Mouse (Mus musculus) large intestine, adult 2 months (tissue): ENCODE results near the gene Fcgr1. TPM values are rescaled to one million over a fixed set of nuclear protein-coding genes. Genes with fewer than 3 reads are reported as not detected.
"Not testable (repeated sequence)": the region's sequence is repeated elsewhere in the genome, so short reads cannot be mapped to it uniquely, and the experiment has no call there.

Experiments used
- DNase-seq: peaks from one replicate; pipeline ENCODE4 v3.0.0-alpha.2; 2012; ENCODE audit warnings: low read depth, low spot score
- WGBS: fragments of 180-500 bp; shearing (Covaris S2); methylation state at CpG from one replicate; pipeline ENCODE4 v1.1.7; 2018; 5-methylcytosine and 5-hydroxymethylcytosine counted together
- polyA plus RNA-seq: library from polyadenylated mRNA; depleted of rRNA; stranded (reverse); fragments of >200 nt; gene quantifications from 2 replicates; pipeline ENCODE4 v1.2.3, GENCODE M21; 2012

The Fcgr1 gene
- polyA plus RNA-seq, 1 experiment, result 5.6 TPM

- WGBS, result 27% methylated on average over 5 of the region's 5 CpGs
- DNase-seq, result no peak
Measured at GRCm38 (mm10) chr3:96255926-96256593, 37.7 kb downstream of the Fcgr1 start.

- 85% methylated on average over 10 of the region's 10 CpGs for WGBS
- DNase-seq, result no peak
Measured at GRCm38 (mm10) chr3:96254683-96255355, 39.0 kb downstream of the Fcgr1 start.

- DNase-seq, result no peak
- WGBS, result 87% methylated on average over 3 of the region's 3 CpGs
Measured at GRCm38 (mm10) chr3:96251787-96252186, 42.0 kb downstream of the Fcgr1 start.

- DNase-seq, result no peak
- 53% methylated on average over 3 of the region's 3 CpGs for WGBS
Measured at GRCm38 (mm10) chr3:96250890-96251289, 42.9 kb downstream of the Fcgr1 start.

DNA sequence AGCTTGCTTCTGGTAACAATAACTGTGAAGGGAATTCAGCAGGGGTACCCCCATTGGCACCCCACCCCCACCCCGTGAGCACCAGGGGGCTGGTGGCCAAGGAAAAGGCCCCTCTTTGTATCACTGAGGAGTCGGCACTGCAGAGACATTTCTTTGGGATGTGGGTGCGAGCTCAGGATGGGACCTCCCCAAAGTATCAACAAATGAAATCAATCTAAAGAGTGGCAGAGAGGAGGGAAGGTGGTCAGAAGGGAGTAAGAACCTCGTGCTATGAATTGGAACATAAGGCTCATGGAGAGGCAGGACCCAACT, 44.8 kb downstream of the Fcgr1 start:
- 67% methylated on average over 4 of the region's 4 CpGs for WGBS
- DNase-seq, result no peak

GRCm38 (mm10) chr3:96248141-96249033, 45.4 kb downstream of the Fcgr1 start:
- WGBS, result 45% methylated on average over 6 of the region's 6 CpGs
- no peak for DNase-seq

DNA sequence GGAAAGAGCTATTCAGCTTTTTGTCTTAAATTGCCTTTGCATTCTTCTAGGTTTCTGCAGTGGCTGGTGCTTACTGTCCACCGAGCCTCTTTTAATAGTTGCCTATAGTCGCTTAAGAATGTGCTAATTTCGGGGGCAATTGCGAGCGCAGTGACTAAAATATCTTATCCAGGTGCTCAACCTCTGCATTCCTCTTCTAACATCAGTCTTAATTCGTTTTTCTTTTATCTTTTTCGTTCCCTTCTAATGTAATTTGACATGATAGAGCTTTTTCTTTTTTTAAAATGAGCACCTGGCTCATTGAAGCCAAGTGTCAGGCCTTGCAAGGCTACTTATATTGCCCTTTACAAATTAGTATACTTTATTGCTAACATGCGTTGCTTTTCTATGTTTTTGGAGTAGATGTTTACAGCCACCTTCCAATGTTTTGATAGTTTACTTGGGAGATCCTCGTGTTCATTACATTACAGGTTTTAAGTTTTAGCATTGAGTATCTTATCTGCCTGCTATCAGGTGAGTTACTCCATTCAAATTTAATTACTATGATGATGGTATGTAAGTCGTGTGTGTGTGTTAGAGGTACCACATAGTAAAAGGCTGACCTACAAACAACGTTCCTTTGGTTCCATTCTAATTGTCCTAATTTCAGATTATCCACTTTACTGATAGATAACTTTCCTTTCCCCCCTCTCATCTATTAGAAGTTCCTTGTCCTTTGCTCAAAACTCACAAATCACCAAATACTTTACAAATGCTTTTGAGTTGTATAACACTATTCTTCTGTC, 46.2 kb downstream of the Fcgr1 start:
- DNase-seq, result no peak
- WGBS, result 17% methylated on average over 11 of the region's 11 CpGs

DNA sequence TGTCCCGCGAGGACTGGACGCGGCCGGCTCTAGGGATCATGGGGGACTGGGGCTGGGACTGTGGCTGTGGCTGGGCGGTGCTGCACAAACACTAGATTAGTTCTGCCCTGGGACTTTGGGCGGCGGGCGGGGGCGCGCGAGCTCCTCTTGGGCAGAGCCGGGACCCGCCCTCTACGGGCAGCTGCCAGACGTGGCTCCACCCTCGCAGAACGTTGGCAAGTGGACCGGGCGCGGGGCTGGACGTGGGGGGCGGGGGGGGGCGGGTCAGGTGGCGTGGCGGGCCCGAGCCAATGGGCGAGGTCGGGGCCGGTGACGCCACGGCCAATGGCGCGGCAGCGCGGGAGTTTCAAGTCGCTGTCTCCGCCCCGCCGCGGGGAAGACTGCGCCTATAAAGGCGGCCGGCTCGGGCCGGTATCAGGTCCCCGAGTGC, 47.3 kb downstream of the Fcgr1 start, which contains the start of gene Hist2h3c1:
Gene Hist2h3c1 (plus strand): TSS at position 259 of the 430 bp plus-strand sequence.
- not testable (repeated sequence) for DNase-seq
- 0% methylated on average over 15 of the region's 47 CpGs for WGBS

- under 1% methylated on average over 12 of the region's 21 CpGs for WGBS
- not testable (repeated sequence) for DNase-seq
Measured at GRCm38 (mm10) chr3:96246018-96246417, 47.8 kb downstream of the Fcgr1 start.

DNA sequence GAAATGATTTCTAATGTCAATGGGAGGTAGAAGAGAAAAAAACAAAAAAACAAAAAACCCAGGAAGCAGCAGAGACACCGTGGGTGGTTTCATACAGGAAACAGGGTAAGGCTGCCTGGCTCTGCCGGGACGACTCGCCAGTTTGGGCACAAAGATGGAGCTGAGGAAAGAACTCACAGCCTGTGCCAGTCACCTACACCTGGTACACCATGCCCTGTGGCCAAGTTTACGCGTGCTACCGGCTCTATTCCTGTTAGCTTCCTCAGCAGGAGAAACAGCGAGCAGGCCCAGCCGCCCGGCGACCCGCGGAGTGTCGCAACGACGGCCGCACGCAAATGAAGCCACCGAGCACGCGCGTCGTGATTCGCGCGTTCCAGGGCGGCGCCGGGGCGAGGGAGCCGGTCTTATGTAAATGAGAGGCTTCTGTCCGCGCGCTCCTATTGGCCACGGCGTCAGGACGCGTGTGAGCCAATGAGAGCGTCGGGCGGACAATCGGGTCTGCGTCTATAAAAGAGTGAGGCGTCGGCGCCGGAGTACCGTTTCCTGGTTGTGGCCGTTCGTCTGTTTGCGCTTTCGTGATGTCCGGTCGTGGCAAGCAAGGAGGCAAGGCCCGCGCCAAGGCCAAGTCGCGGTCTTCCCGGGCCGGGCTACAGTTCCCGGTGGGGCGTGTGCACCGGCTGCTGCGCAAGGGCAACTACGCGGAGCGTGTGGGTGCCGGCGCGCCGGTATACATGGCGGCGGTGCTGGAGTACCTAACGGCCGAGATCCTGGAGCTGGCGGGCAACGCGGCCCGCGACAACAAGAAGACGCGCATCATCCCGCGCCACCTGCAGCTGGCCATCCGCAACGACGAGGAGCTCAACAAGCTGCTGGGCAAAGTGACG, 48.5 kb downstream of the Fcgr1 start, which contains the start of gene Hist2h2aa1:
Gene Hist2h2aa1 (plus strand): TSS at position 495 of the 884 bp plus-strand sequence.
- not testable (repeated sequence) for DNase-seq
- 1% methylated on average over 39 of the region's 88 CpGs for WGBS

GRCm38 (mm10) chr3:96243921-96244572, 49.7 kb downstream of the Fcgr1 start:
- no peak for DNase-seq
- 36% methylated on average over 7 of the region's 7 CpGs for WGBS

GRCm38 (mm10) chr3:96240799-96241197, 53.0 kb downstream of the Fcgr1 start:
- no peak for DNase-seq
- WGBS, result 80% methylated on average over 9 of the region's 9 CpGs

- 2% methylated on average over 41 of the region's 85 CpGs for WGBS
- not testable (repeated sequence) for DNase-seq
Measured at GRCm38 (mm10) chr3:96239949-96240798, 53.6 kb downstream of the Fcgr1 start, which contains the start of gene Hist2h2aa2. TSS of gene Hist2h2aa2 (minus strand) at chr3:96240276.

GRCm38 (mm10) chr3:96238954-96239793, 54.6 kb downstream of the Fcgr1 start, which contains the start of gene Hist2h3c2:
TSS of gene Hist2h3c2 (minus strand) at chr3:96239127.
- under 1% methylated on average over 26 of the region's 68 CpGs for WGBS
- not testable (repeated sequence) for DNase-seq

DNA sequence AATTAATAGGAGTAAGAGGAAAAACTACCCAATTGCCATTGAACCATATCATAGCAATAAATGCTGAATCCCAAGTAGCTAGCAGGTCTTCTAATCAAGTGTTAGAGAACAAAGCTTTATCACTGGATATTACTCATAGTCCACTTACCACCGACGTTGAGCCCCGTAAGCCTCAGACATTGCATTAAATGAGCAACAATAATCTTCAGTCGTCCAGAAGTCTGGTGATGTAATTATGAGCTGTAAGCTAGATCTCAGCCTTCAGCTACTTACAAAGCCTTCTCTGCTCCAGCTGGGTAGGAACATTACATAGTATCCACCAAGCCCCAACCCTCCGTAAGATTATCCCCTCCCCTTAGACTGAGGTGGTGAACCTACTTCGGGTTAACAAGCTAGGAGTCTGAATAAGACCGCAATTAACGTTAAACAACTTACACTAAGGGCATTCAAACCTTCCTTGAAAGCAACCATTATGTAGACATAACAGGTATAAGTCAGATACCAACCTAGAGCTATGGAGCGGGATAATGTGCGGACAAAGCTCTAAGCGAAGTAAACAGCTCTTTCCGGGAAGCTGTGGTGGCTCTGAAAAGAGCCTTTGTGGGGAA, 55.8 kb downstream of the Fcgr1 start:
- DNase-seq, result no peak
- 5% methylated on average over 12 of the region's 12 CpGs for WGBS
